Mouse (Mus musculus) heart, adult 10 weeks (tissue): ENCODE measurements around the gene Utp15. TPM values are rescaled to one million over a fixed set of nuclear protein-coding genes. Genes with fewer than 3 reads are reported as not detected.

Source experiments
- polyA plus RNA-seq: library from polyadenylated mRNA; stranded (reverse); fragments of 350-450 nt; fragmentation: Illumina TruSeq; extraction: RNeasy Lipid Tissue Mini Kit (QIAGEN cat#74804); gene quantifications from one replicate; pipeline ENCODE4 v1.2.3, GENCODE M21; 2014; ENCODE audit warnings: low read depth, low replicate concordance

The Utp15 gene
- 6.4 TPM for polyA plus RNA-seq

DNA sequence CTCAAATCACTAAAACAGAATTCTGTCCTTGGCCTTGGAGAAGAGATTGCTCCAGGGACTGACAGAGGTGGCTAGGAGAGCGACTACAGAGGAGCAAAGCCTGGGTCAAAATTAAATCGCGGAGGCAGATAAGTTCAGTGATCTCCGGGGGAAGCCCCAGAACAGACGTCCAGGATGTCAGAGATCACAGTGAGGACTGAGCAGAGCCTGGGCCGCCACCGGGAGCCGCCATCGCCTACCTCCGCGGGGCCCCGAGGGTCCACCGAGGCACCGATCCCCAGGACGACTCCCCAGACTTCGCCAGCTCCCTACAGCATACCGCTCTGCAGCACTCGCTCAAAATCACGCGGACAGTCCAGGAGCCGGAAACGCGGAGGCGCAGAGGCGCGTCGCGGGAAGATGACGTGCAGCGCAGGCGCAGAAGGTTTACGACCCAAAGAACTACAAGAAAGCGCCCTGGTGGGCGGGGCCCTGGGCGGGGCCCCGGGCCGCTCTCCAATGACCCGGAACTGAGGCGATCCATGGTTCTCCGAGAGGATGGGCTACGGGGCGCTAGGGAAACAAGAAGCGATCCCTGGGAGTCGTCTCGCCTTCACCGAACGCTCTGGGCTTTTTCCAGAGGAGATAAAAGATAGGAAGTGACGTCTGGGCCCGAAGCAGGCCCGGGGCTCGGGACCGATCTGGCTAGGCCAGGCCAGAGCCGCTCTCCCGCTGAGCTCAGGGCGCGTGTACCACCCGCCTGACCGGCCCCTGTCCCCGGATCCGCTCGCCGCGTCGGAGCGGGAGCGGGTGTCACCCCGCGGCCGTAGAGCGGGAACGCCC lies at the start of gene Utp15, which contains the start of gene Ankra2:
Gene Utp15, minus strand, starts transcription at position 406 of the 822 bp plus-strand sequence.
Gene Ankra2, plus strand, starts transcription at position 439 of the 822 bp plus-strand sequence.

DNA sequence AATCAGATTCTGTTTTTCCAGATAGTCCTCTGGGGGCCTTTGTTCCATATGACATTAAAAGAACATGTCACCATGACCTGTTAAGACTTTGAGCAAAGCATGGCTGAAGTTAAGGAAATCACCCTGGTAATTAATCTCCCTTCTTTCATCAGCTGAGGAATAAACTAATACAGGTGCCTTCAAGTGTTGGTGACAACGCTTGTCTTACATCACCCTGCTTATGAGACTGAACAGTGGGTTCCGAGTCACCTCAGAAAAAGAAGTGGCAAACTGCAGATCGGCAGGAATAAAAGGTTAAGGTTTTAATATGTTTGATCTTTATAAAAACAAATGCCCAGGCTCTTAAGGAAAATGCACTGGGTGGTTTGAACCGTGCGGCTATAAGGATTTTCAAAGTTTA lies 16.8 kb upstream of the Utp15 start, which contains the start of gene Gm21976:
Gene Gm21976, plus strand, starts transcription at position 202 of the 400 bp plus-strand sequence.

DNA sequence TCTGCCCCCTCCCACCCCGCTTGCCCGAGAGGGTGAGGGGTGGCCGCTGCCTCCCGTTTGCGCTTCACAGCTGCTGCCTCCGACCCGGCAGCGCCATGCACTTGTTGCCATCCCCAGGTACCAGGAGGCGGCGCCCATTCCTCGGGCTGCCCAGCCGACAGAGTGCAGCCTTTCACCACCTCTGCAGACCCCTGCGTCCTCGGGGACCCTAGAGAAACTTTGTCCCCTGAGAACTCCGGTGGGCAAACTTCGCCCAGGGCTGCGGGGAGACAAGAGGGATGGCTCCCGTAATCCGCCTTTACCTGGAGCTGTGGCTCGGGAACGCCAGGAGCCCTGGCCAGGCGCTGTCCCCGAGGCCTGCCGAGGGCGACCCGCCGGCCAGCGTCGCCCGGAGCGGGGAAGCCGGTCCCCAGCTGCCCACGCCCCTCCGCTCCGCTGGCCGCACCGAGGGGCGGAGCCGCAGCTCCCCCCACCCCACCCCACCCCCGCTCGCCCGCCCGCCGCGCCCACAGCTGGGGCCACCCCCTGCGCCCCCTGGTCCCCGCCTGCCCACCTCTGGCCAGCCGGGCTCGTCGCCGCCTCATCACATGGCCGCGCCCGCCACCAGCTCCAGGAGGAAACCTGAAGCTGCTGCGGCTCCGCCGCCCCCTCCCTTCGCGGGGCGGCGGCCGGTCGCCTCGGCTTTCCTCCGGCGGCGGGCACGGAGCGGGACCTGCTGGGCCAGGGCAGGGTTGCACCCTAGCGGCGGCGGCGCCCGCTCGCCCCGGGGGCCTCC lies 56.9 kb downstream of the Utp15 start, which contains the start of gene Arhgef28:
Gene Arhgef28, minus strand, starts transcription at position 669 of the 775 bp plus-strand sequence.

Other genes with a start within 250 kb of the Utp15 start
- gene Arhgef28, start 56.6 kb downstream of the Utp15 start, polyA plus RNA-seq = 3.5 TPM
- 23.0 TPM for gene Ankra2, start within 50 bp of the Utp15 start, polyA plus RNA-seq
- not detected for gene Gm21976, start 16.8 kb upstream of the Utp15 start, polyA plus RNA-seq
- 340 TPM for gene Btf3, start 54.0 kb upstream of the Utp15 start, polyA plus RNA-seq
- not detected for gene Foxd1, start 91.2 kb upstream of the Utp15 start, polyA plus RNA-seq
- not detected for gene Gm10320, start 229.0 kb upstream of the Utp15 start, polyA plus RNA-seq